Mouse (Mus musculus): ENCODE measurements around the gene Frg2f1. TPM values are rescaled to one million over a fixed set of nuclear protein-coding genes. Genes with fewer than 3 reads are reported as not detected.

Frg2f1 gene
- total RNA-seq, 2 experiments from 2014 or later: not detected

DNA sequence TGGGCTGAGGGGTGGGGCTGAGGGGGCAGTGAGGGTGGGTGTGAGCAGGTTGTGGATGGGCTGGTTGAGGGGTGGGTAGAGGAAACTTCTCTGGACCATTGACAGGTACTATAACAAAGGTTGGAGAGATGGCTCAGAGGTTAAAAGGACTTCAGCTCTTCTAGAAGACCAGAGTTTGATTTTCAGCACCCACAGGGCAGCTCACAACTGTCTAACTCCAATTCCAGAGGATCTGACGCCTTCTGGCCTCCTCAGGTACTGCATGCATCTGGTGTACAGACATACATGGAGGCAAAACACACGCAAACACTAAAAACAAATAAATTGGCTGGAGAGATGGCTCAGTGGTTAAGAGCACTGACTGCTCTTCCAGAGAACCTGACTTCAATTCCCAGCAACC lies 27.7 kb downstream of the Frg2f1 start:
- ATAC-seq (replicated peaks; ENCODE audit: low FRiP score, poor library complexity, severe bottlenecking): no peak

DNA sequence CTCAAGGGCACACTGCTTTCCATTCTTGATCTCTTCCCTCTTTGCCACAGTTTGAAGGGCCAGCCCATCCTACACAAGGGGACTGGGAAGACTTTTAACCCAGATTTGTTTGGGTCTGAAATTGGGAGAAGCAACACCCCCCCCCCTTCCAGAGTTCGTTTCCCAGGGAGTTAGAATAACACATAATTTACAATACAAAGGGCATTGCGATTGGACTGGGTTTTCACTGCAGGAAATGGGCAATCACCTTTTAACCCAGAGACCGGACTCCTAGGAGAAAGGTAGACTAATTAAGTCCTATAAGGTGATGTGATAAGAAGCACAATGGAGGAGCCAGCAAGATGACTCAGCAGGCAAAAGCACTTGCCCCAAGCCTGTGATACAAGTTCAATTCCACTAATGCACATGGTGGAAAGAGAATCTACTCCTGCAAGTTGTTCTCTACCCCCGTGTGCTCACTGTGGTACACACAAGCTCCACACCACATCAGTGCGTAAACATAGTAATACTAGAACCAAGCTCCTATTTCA lies 40.9 kb downstream of the Frg2f1 start:
- no peak for ATAC-seq (replicated peaks; ENCODE audit: low FRiP score, poor library complexity, severe bottlenecking)

DNA sequence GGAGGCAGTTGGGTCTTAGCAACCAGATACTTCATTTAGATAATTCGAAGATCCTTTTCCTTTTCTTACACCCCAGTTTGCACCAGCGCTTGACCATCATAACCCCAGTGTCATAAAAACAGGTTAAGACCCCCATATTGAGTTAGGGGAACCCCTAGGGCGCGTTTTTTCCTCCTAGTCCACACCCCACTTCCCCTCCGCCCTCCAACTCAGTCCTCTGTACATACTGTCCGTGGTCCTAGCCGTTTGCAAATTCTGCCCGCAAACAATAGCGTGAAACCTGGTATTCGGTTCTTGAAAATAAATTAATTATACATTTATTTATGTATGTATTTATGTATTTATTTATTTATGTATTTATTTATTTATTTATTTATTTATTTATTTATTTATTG lies 46.4 kb downstream of the Frg2f1 start:
- no peak for ATAC-seq (replicated peaks; ENCODE audit: low FRiP score, poor library complexity, severe bottlenecking)

DNA sequence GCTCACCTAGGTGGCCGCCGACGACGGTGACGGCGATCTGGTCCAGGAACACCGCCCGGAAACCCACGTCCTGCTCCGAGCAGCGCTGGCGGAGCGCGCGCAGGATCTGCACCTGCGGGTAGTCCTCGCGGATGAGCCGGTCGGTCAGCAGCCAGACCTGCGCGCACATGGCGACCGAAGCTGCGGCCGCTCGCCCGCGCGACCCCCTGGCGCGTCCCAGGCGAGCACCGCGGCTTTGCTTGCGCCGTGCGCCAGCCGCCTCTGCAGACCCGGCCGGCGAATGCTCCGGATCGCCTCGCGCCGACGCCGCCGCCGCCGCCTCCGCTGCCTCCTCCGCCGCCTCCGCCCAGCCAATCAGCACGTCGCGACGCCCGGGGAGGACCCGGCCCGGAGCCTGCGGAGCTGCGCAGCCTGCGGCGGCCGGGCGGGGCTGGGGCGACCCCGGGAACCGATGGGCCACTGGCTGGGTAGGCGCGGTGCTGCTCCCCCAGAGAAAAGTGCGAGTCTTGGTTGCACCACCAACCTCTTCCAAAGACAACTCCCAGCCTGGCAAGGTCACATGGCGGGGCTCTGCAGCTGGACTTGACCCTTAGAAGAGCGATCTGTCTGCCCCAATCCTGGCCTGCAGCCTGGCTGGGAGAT lies 46.9 kb downstream of the Frg2f1 start, which contains the start of gene Rimkla:
TSS of gene Rimkla (minus strand) at position 338 of the 642 bp plus-strand sequence.
- no peak for ATAC-seq (replicated peaks; ENCODE audit: low FRiP score, poor library complexity, severe bottlenecking)

- no peak for ATAC-seq (replicated peaks; ENCODE audit: low FRiP score, poor library complexity, severe bottlenecking)
Measured at GRCm38 (mm10) chr4:119490806-119491205, 48.5 kb downstream of the Frg2f1 start.

GRCm38 (mm10) chr4:119489666-119490065 lies 49.7 kb downstream of the Frg2f1 start:
- no peak for ATAC-seq (replicated peaks; ENCODE audit: low FRiP score, poor library complexity, severe bottlenecking)

DNA sequence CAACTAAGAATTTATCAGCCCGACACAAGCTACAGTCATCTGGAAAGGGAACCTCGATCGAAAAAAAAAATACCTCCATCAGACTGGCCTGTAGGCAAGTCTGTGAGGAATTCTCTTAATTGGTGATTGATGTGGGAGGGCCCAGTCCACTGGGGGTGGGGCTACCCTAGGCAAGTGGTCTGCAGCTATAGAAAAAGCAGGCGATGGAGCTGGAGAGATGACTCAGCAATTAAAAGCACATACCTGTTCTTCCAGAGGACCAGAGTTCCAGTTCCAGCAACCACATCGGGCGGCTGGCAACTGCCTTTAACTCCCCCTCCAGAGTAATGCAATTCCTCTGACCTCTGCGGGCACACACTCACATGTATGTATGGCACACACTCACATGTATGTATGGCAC lies 54.4 kb downstream of the Frg2f1 start:
- ATAC-seq (replicated peaks; ENCODE audit: low FRiP score, poor library complexity, severe bottlenecking): no peak

- ATAC-seq (replicated peaks; ENCODE audit: low FRiP score, poor library complexity, severe bottlenecking): no peak
Measured at GRCm38 (mm10) chr4:119483051-119483450, 56.3 kb downstream of the Frg2f1 start.

Other genes starting within 250 kb of the Frg2f1 start
- 250 and 267 TPM in 2 replicates for gene Ybx1, start 244.9 kb downstream of the Frg2f1 start, total RNA-seq (2015; ENCODE audit: low replicate concordance)
- gene Ybx1, start 244.9 kb downstream of the Frg2f1 start, total RNA-seq (2017; ENCODE audit: low replicate concordance): 172 and 193 TPM in 2 replicates
- 59.5 and 78.9 TPM in 2 replicates for gene Ppih, start 219.0 kb downstream of the Frg2f1 start, total RNA-seq (2015; ENCODE audit: low replicate concordance)
- 19.3 and 43.4 TPM in 2 replicates for gene Ppih, start 219.0 kb downstream of the Frg2f1 start, total RNA-seq (2017; ENCODE audit: low replicate concordance)
- gene Ccdc30, start 124.0 kb downstream of the Frg2f1 start, total RNA-seq (2015; ENCODE audit: low replicate concordance): not detected in 2 replicates
- gene Ccdc30, start 124.0 kb downstream of the Frg2f1 start, total RNA-seq (2017; ENCODE audit: low replicate concordance): not detected in 2 replicates
- 10.9 and 23.4 TPM in 2 replicates for gene Ppcs, start 117.1 kb downstream of the Frg2f1 start, total RNA-seq (2015; ENCODE audit: low replicate concordance)
- gene Ppcs, start 117.1 kb downstream of the Frg2f1 start, total RNA-seq (2017; ENCODE audit: low replicate concordance): 5.3 and 17.2 TPM in 2 replicates
- 3.4 TPM in 1 of 2 replicates, not detected in the other for gene Zmynd12, start 116.7 kb downstream of the Frg2f1 start, total RNA-seq (2015; ENCODE audit: low replicate concordance)
- gene Zmynd12, start 116.7 kb downstream of the Frg2f1 start, total RNA-seq (2017; ENCODE audit: low replicate concordance): not detected in 2 replicates
- gene Rimkla, start 46.9 kb downstream of the Frg2f1 start, total RNA-seq (2015; ENCODE audit: low replicate concordance): not detected in 2 replicates
- gene Rimkla, start 46.9 kb downstream of the Frg2f1 start, total RNA-seq (2017; ENCODE audit: low replicate concordance): not detected in 2 replicates
- 13.7 and 17.2 TPM in 2 replicates for gene Foxj3, start 2.5 kb downstream of the Frg2f1 start, total RNA-seq (2015; ENCODE audit: low replicate concordance)
- gene Foxj3, start 2.5 kb downstream of the Frg2f1 start, total RNA-seq (2017; ENCODE audit: low replicate concordance): 10.1 and 10.3 TPM in 2 replicates
- gene Guca2a, start 98.2 kb upstream of the Frg2f1 start, total RNA-seq (2015; ENCODE audit: low replicate concordance): not detected in 2 replicates
- gene Guca2a, start 98.2 kb upstream of the Frg2f1 start, total RNA-seq (2017; ENCODE audit: low replicate concordance): not detected in 2 replicates
- not detected in 2 replicates for gene Guca2b, start 119.4 kb upstream of the Frg2f1 start, total RNA-seq (2015; ENCODE audit: low replicate concordance)
- gene Guca2b, start 119.4 kb upstream of the Frg2f1 start, total RNA-seq (2017; ENCODE audit: low replicate concordance): not detected in 2 replicates
- gene Hivep3, start 194.3 kb upstream of the Frg2f1 start, total RNA-seq (2015; ENCODE audit: low replicate concordance): 2.1 and 2.2 TPM in 2 replicates
- 0.15 TPM in 1 of 2 replicates, not detected in the other for gene Hivep3, start 194.3 kb upstream of the Frg2f1 start, total RNA-seq (2017; ENCODE audit: low replicate concordance)